Mouse (Mus musculus) lung, postnatal 0 days (tissue): Measurements from ENCODE around the gene B3gnt3. TPM values are rescaled to one million over a fixed set of nuclear protein-coding genes. Genes with fewer than 3 reads are reported as not detected.

Experiments used
- ATAC-seq: fragments of 200-750 bp; cut with Nextera tagmentation; 2 replicates; pipeline ENCODE4 v1.8.0; 2017; ENCODE audit warnings: moderate library complexity
- DNase-seq: peaks from one replicate; pipeline ENCODE4 v3.0.0-alpha.2; 2016; ENCODE audit warnings: low spot score
- H3K27ac ChIP-seq: fragments of 300-500 bp; sonication (generic); 2 replicates; pipeline ENCODE4 v1.5.1; 2014; ENCODE audit warnings: antibody characterized with exemption, mild to moderate bottlenecking, low read length, mixed read lengths
- H3K27me3 ChIP-seq: fragments of 300-500 bp; sonication (generic); replicated peaks from 2 replicates; pipeline ENCODE4 v1.6.1; 2014; ENCODE audit warnings: low read length, mixed read lengths; ENCODE audit not compliant: insufficient read depth
- H3K36me3 ChIP-seq: fragments of 300-500 bp; sonication (generic); 2 replicates; pipeline ENCODE4 v1.6.1; 2014; ENCODE audit warnings: low read length, mixed read lengths; ENCODE audit not compliant: insufficient read depth
- H3K4me1 ChIP-seq: fragments of 300-500 bp; sonication (generic); 2 replicates; pipeline ENCODE4 v1.6.1; 2014; ENCODE audit warnings: antibody characterized with exemption, low read depth, low read length, mixed read lengths; ENCODE audit not compliant: insufficient read depth
- H3K4me2 ChIP-seq: fragments of 300-500 bp; sonication (generic); replicated peaks from 2 replicates; pipeline ENCODE4 v1.6.1; 2014; ENCODE audit warnings: low read depth, mild to moderate bottlenecking, low read length, moderate library complexity, mixed read lengths
- H3K4me3 ChIP-seq: fragments of 300-500 bp; sonication (generic); 2 replicates; pipeline ENCODE4 v1.5.1; 2014; ENCODE audit warnings: low read depth, low read length
- H3K9ac ChIP-seq: fragments of 300-500 bp; sonication (generic); replicated peaks from 2 replicates; pipeline ENCODE4 v1.6.1; 2014; ENCODE audit warnings: low read depth, mild to moderate bottlenecking
- H3K9me3 ChIP-seq: fragments of 300-500 bp; sonication (generic); 2 replicates; pipeline ENCODE4 v1.6.1; 2016; ENCODE audit warnings: low read length, mixed read lengths
- CTCF ChIP-seq: IDR thresholded peaks from 2 replicates; pipeline ENCODE4 v1.5.1; 2016; ENCODE audit warnings: antibody characterized with exemption, mild to moderate bottlenecking
- EP300 ChIP-seq: IDR thresholded peaks from 2 replicates; pipeline ENCODE4 v1.6.1; 2016; ENCODE audit warnings: antibody characterized with exemption, mild to moderate bottlenecking, control low read depth
- WGBS: fragments of 180-500 bp; shearing (Covaris S2); extraction: QIAGEN DNeasy Blood & Tissue Kit; methylation state at CpG from one replicate; pipeline ENCODE4 v1.1.7; 2014; 5-methylcytosine and 5-hydroxymethylcytosine counted together
- polyA plus RNA-seq: library from polyadenylated mRNA; unstranded; fragments of >200 nt; fragmentation: Nextera tagmentation; extraction: Ambion mirVana; gene quantifications from 2 replicates; pipeline ENCODE4 v1.2.1, GENCODE M21; 2015

Gene B3gnt3
- polyA plus RNA-seq, 1 experiment from 2014 or later, result 12.1 TPM

DNA sequence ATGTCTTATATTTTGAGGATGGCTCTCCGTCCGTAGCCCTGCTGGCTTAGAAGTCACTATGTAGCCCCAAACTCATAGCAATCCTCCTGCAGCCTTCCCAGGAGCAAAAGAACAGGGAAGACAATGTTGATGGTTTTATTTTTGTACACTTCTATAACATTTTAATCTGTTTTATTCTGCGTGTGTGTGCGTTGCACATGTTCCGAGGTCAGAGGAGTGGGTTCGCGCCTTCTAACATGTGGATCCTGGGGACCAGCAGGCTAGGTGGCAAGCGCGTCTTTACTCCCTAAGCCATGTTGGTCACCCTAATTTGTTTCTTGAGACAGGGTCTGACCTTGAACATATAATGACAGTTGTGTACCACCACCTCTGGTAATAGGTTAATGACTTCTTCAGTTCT is 24.8 kb downstream of the B3gnt3 start:
- no peaks in the 10 kb centered on the region for H3K36me3 ChIP-seq
- H3K9me3 ChIP-seq, result no peaks in the 10 kb centered on the region
- H3K27ac ChIP-seq, result peak overlapping the region; percentile 65
- H3K4me3 ChIP-seq, result peak overlapping the region; percentile 58
- DNase-seq (no peak), ATAC-seq (no peak)
- TF ChIP-seq EP300 (no peak), CTCF (no peak)
- H3K9ac ChIP-seq, result peak overlapping the region; percentile 51
- 48% methylated on average over 9 of the region's 9 CpGs for WGBS
- H3K27me3 ChIP-seq, result no peaks in the 10 kb centered on the region; the same call in 1 of the 2 replicates
- peaks cover 8% of the 10 kb centered on the region for H3K4me1 ChIP-seq
- H3K4me2 ChIP-seq, result peak overlapping the region; percentile 78

DNA sequence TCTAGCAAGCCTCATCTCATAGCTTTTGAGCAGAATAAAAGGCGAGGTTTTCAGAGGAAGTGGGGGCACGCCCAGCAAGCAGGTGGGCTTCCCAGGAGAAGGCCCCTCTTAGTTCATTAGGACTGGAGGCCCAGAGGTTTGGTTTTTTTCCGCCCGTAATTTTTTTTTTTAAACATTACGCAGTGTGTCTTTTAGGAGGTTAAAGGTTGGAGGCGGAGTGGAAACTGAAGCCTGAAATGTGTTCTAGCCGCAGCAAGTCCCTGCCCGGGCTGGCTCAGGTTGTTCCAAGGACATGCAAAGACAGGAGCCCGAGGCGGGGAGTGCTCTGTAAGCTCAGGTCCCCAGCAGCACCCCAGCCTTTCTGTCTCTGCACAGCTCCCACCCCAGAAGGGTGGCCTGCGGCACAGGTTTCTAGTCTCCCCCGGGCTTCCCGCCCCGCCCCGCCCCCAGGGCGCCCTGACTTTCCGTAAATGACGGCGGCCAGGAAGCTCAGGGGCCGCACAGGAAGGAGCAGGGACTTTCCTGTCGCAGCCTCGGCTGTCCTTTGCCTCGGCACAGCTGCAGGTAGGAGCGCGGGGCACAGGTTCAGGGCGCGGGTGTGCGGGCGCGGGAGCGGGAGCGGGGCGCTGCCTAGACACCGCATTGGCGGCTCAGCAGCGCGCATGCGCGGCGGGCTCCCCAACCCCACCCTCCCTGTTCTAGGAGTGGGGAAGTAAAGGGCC is 25.4 kb downstream of the B3gnt3 start, which contains the start of gene Jak3:
Gene Jak3, plus strand, starts transcription at position 277 of the 722 bp plus-strand sequence.
- H3K36me3 ChIP-seq, result no peaks in the 10 kb centered on the region
- H3K4me3 ChIP-seq, result peak within 1 kb of the TSS; percentile 58
- 5% methylated on average over 33 of the region's 40 CpGs for WGBS
- no peaks in the 10 kb centered on the region for H3K9me3 ChIP-seq
- peaks cover 11% of the 10 kb centered on the region for H3K4me1 ChIP-seq
- DNase-seq, result peak; percentile 76
- ATAC-seq, result peak; percentile 62
- TF ChIP-seq EP300, result peak; percentile 8; the same call in 1 of the 2 replicates
- TF ChIP-seq CTCF, result no peak
- peak within 1 kb of the TSS; percentile 78 for H3K4me2 ChIP-seq
- H3K9ac ChIP-seq, result peak within 1 kb of the TSS; percentile 51
- H3K27me3 ChIP-seq, result no peaks in the 10 kb centered on the region; the same call in 1 of the 2 replicates
- H3K27ac ChIP-seq, result peak within 1 kb of the TSS; percentile 65

GRCm38 (mm10) chr8:71675456-71676019 is 26.1 kb downstream of the B3gnt3 start:
- TF ChIP-seq CTCF (no peak), EP300 (no peak)
- 37% methylated on average over 9 of the region's 9 CpGs for WGBS
- Histone ChIP-seq H3K4me2 (peak overlapping the region; percentile 78), H3K27ac (peak overlapping the region; percentile 65; the same call in 1 of the 2 replicates), H3K9ac (no peak overlapping the region), H3K9me3 (no peaks in the 10 kb centered on the region), H3K36me3 (no peaks in the 10 kb centered on the region), H3K4me3 (peak overlapping the region; percentile 58; the same call in 1 of the 2 replicates), H3K27me3 (peaks cover 5% of the 10 kb centered on the region; the same call in 1 of the 2 replicates), H3K4me1 (peaks cover 16% of the 10 kb centered on the region)
- DNase-seq (no peak), ATAC-seq (no peak)

GRCm38 (mm10) chr8:71674071-71674470 is 27.5 kb downstream of the B3gnt3 start:
- peaks cover 13% of the 10 kb centered on the region for H3K4me1 ChIP-seq
- DNase-seq (no peak), ATAC-seq (no peak)

DNA sequence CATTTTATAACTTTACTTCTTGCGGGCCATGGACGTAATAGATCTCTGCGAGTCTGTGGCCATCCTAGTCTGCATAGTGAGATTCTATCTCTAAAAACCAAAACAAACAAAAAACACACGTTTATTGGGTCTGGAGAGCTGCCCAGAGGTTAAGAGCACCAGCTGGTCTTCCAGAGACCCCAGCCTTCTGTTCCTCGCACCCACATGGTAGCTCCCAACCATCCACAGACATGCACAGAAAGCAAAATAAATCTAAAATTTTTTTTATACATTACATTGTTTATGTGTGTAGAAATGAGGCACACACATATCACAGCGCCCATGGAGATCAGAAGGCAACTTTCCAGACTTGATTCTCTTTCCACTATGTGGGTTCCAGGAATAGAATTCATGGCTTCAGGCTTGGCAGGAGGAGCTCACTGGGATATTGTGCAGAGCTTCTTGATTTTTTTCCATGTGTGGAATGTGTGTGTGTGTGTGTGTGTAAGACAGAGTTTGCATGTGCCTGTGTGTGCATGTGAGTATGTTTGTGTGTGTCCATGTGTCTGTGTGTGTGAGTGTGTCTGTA is 29.3 kb downstream of the B3gnt3 start:
- ATAC-seq (no peak), DNase-seq (no peak)
- Histone ChIP-seq H3K4me3 (0 out of 2 replicates have a peak overlapping the region, but pooled peaks have one; percentile 39), H3K27ac (no peak overlapping the region), H3K27me3 (0 out of 2 replicates have a peak, but pooled peaks cover 12% of the 10 kb centered on the region), H3K9ac (no peak overlapping the region), H3K4me1 (peaks cover 19% of the 10 kb centered on the region), H3K9me3 (no peaks in the 10 kb centered on the region), H3K4me2 (peak overlapping the region; percentile 77), H3K36me3 (no peaks in the 10 kb centered on the region)
- no peak for TF ChIP-seq EP300
- TF ChIP-seq CTCF, result no peak
- WGBS, result 59% methylated on average over 6 of the region's 6 CpGs

More at GRCm38 (mm10) chr8:71674071-71674470, 27.5 kb downstream of the B3gnt3 start:
- 61% methylated on average over 2 of the region's 2 CpGs for WGBS
- no peak for TF ChIP-seq CTCF
- TF ChIP-seq EP300, result no peak
- Histone ChIP-seq H3K27ac (no peak overlapping the region), H3K9me3 (no peaks in the 10 kb centered on the region), H3K9ac (no peak overlapping the region), H3K36me3 (no peaks in the 10 kb centered on the region), H3K4me3 (no peak overlapping the region), H3K27me3 (0 out of 2 replicates have a peak, but pooled peaks cover 12% of the 10 kb centered on the region), H3K4me2 (no peak overlapping the region)

GRCm38 (mm10) chr8:71671549-71671965 is 30.0 kb downstream of the B3gnt3 start, which contains the start of gene Unc13a:
Gene Unc13a (minus strand): TSS chr8:71671757.
- H3K9me3 ChIP-seq, result no peaks in the 10 kb centered on the region
- H3K27ac ChIP-seq, result no peak within 1 kb of the TSS
- 0 out of 2 replicates have a peak, but pooled peaks cover 12% of the 10 kb centered on the region for H3K27me3 ChIP-seq
- WGBS, result under 1% methylated on average over 42 of the region's 42 CpGs
- peak; percentile 81 for ATAC-seq
- H3K4me1 ChIP-seq, result peaks cover 19% of the 10 kb centered on the region
- no peak within 1 kb of the TSS for H3K9ac ChIP-seq
- peak; percentile 86 for DNase-seq
- peak within 1 kb of the TSS; percentile 39 for H3K4me3 ChIP-seq
- H3K36me3 ChIP-seq, result no peaks in the 10 kb centered on the region
- TF ChIP-seq EP300 (no peak), CTCF (no peak)
- peak within 1 kb of the TSS; percentile 77 for H3K4me2 ChIP-seq
